ENCODE assay signal across 22 mouse cellular contexts in genomic region chr2:169873442-169873841, GRCm38 (mm10).
DNase-seq lines count a peak whose midpoint lies in the region; ATAC-seq and TF ChIP-seq lines count a peak whose summit lies in the region.
"Had no signal": no experiment of that assay in that cellular context is flagged by ENCODE, and none has a peak within 500 bp of the region (broad histone marks: within the 10 kb centered on the region; RNA-seq: fewer than 3 reads in every experiment).

No protein-coding gene starts in this region.

- TF ChIP-seq CTCF in heart, postnatal 0 days (IDR thresholded peaks at IDR 0.05; ENCODE audit: low read depth): no peak
- TF ChIP-seq CTCF in liver, postnatal 0 days (IDR thresholded peaks at IDR 0.05; ENCODE audit: low read depth): no peak

- no peak overlapping the region for H3K4me3 ChIP-seq in heart, postnatal 0 days (ENCODE audit: low read depth, low read length)
- H3K4me3 ChIP-seq in liver, postnatal 0 days (ENCODE audit: low read depth, low read length): no peak overlapping the region
- no peak overlapping the region for H3K4me3 ChIP-seq in liver, embryonic 11.5 days (ENCODE audit: low read depth, low read length)
- H3K4me3 ChIP-seq in intestine, embryonic 15.5 days (replicated peaks): no peak overlapping the region
- H3K4me3 ChIP-seq in stomach, embryonic 16.5 days (replicated peaks; ENCODE audit: low read length): no peak overlapping the region
- H3K4me3 ChIP-seq in midbrain, embryonic 10.5 days: no peak overlapping the region
- H3K4me3 ChIP-seq: embryonic facial prominence, embryonic 12.5 days; gastrocnemius, adult 2 months; limb, embryonic 13.5 days; liver, embryonic 15.5 days had no signal

- TF ChIP-seq EP300 in heart, postnatal 0 days (IDR thresholded peaks at IDR 0.05; ENCODE audit: low read depth): no peak
- TF ChIP-seq EP300 in liver, postnatal 0 days (IDR thresholded peaks at IDR 0.05; ENCODE audit: low read depth): no peak

- H3K4me1 ChIP-seq in heart, postnatal 0 days (ENCODE audit: control insufficient read depth, insufficient read depth): no peaks in the 10 kb centered on the region
- no peaks in the 10 kb centered on the region for H3K4me1 ChIP-seq in liver, postnatal 0 days (ENCODE audit: insufficient read depth)
- 0 out of 2 replicates have a peak, but pooled peaks cover 2% of the 10 kb centered on the region for H3K4me1 ChIP-seq in liver, embryonic 11.5 days (replicated peaks; ENCODE audit: control insufficient read depth, insufficient read depth, low read length)
- H3K4me1 ChIP-seq in intestine, embryonic 15.5 days (replicated peaks): no peaks in the 10 kb centered on the region
- no peaks in the 10 kb centered on the region for H3K4me1 ChIP-seq in stomach, embryonic 16.5 days (ENCODE audit: control insufficient read depth, insufficient read depth, low read length)
- H3K4me1 ChIP-seq in midbrain, embryonic 10.5 days: no peaks in the 10 kb centered on the region
- H3K4me1 ChIP-seq: embryonic facial prominence, embryonic 12.5 days; liver, embryonic 15.5 days had no signal

- no peak for DNase-seq in heart, postnatal 0 days (ENCODE audit: low spot score)
- no peak for DNase-seq in heart, adult 8-10 months (ENCODE audit: low spot score)
- no peak for DNase-seq in liver, postnatal 0 days
- DNase-seq in liver, embryonic 11.5 days (ENCODE audit: low spot score): no peak
- no peak for DNase-seq in midbrain, embryonic 10.5 days (ENCODE audit: low spot score)
- DNase-seq: adrenal gland, adult 2 months; cerebellum, adult 11 months; cerebellum, postnatal 25 days; forebrain, postnatal 0 days; gastrocnemius, adult 2 months; heart, adult 18-20 months; kidney, adult 18-20 months; kidney, postnatal 14 days; lung, postnatal 14 days; thymus, postnatal 36 days had no signal

- WGBS in heart, postnatal 0 days: 67% methylated on average over 16 of the region's 16 CpGs
- WGBS in liver, postnatal 0 days (ENCODE audit: insufficient replicate concordance): 35% methylated on average over 16 of the region's 16 CpGs
- 59% methylated on average over 16 of the region's 16 CpGs for WGBS in liver, embryonic 11.5 days
- WGBS in intestine, embryonic 15.5 days: 56% methylated on average over 16 of the region's 16 CpGs
- 51% methylated on average over 16 of the region's 16 CpGs for WGBS in stomach, embryonic 16.5 days
- WGBS in midbrain, embryonic 10.5 days: 93% methylated on average over 16 of the region's 16 CpGs

- H3K9me3 ChIP-seq in heart, postnatal 0 days (replicated peaks; ENCODE audit: control insufficient read depth, low read length): no peaks in the 10 kb centered on the region
- no peaks in the 10 kb centered on the region for H3K9me3 ChIP-seq in liver, postnatal 0 days (ENCODE audit: low read length)
- no peaks in the 10 kb centered on the region for H3K9me3 ChIP-seq in liver, embryonic 11.5 days (ENCODE audit: control insufficient read depth, low read length)
- no peaks in the 10 kb centered on the region for H3K9me3 ChIP-seq in intestine, embryonic 15.5 days
- H3K9me3 ChIP-seq in stomach, embryonic 16.5 days (replicated peaks; ENCODE audit: control insufficient read depth, low read length): no peaks in the 10 kb centered on the region
- H3K9me3 ChIP-seq in midbrain, embryonic 10.5 days (replicated peaks): no peaks in the 10 kb centered on the region
- H3K9me3 ChIP-seq: embryonic facial prominence, embryonic 12.5 days; limb, embryonic 13.5 days; liver, embryonic 15.5 days had no signal

- H3K36me3 ChIP-seq in heart, postnatal 0 days (replicated peaks; ENCODE audit: control insufficient read depth, insufficient read depth, low read length): no peaks in the 10 kb centered on the region
- no peaks in the 10 kb centered on the region for H3K36me3 ChIP-seq in liver, postnatal 0 days (replicated peaks; ENCODE audit: insufficient read depth, low read length)
- H3K36me3 ChIP-seq in liver, embryonic 11.5 days (ENCODE audit: control insufficient read depth, insufficient read depth, low read length): no peaks in the 10 kb centered on the region
- H3K36me3 ChIP-seq in intestine, embryonic 15.5 days: no peaks in the 10 kb centered on the region
- H3K36me3 ChIP-seq in stomach, embryonic 16.5 days (ENCODE audit: control insufficient read depth, insufficient read depth, low read length): no peaks in the 10 kb centered on the region
- H3K36me3 ChIP-seq in midbrain, embryonic 10.5 days: no peaks in the 10 kb centered on the region
- H3K36me3 ChIP-seq: embryonic facial prominence, embryonic 12.5 days; limb, embryonic 13.5 days; liver, embryonic 15.5 days had no signal

- 0 out of 2 replicates have a peak overlapping the region, but pooled peaks have one; percentile 9 for H3K4me2 ChIP-seq in heart, postnatal 0 days (ENCODE audit: low read depth, low read length)
- 0 out of 2 replicates have a peak overlapping the region, but pooled peaks have one; percentile 27 for H3K4me2 ChIP-seq in liver, postnatal 0 days (ENCODE audit: low read depth, low read length)
- H3K4me2 ChIP-seq in liver, embryonic 11.5 days: no peak overlapping the region
- H3K4me2 ChIP-seq in intestine, embryonic 15.5 days (replicated peaks): peak overlapping the region; percentile 19
- H3K4me2 ChIP-seq in stomach, embryonic 16.5 days (ENCODE audit: low read depth, low read length): peak overlapping the region; percentile 26
- H3K4me2 ChIP-seq: embryonic facial prominence, embryonic 12.5 days; limb, embryonic 13.5 days; liver, embryonic 15.5 days; midbrain, embryonic 11.5 days had no signal

- H3K27me3 ChIP-seq in heart, postnatal 0 days (ENCODE audit: control insufficient read depth, insufficient read depth, low read length): no peaks in the 10 kb centered on the region
- no peaks in the 10 kb centered on the region for H3K27me3 ChIP-seq in liver, postnatal 0 days (ENCODE audit: insufficient read depth, low read length)
- no peaks in the 10 kb centered on the region for H3K27me3 ChIP-seq in liver, embryonic 11.5 days (replicated peaks; ENCODE audit: control insufficient read depth, insufficient read depth, low read length)
- H3K27me3 ChIP-seq in intestine, embryonic 15.5 days (replicated peaks): no peaks in the 10 kb centered on the region
- H3K27me3 ChIP-seq in stomach, embryonic 16.5 days (ENCODE audit: control insufficient read depth, insufficient read depth, low read length): no peaks in the 10 kb centered on the region
- no peaks in the 10 kb centered on the region for H3K27me3 ChIP-seq in midbrain, embryonic 10.5 days (ENCODE audit: low read depth, poor library complexity, severe bottlenecking)
- H3K27me3 ChIP-seq: CH12.LX; embryonic facial prominence, embryonic 12.5 days; limb, embryonic 13.5 days; liver, embryonic 15.5 days had no signal

- no peak overlapping the region for H3K27ac ChIP-seq in heart, postnatal 0 days (ENCODE audit: low read depth)
- no peak overlapping the region for H3K27ac ChIP-seq in liver, postnatal 0 days (ENCODE audit: low read depth)
- no peak overlapping the region for H3K27ac ChIP-seq in liver, embryonic 11.5 days (ENCODE audit: low read depth, low read length)
- H3K27ac ChIP-seq in intestine, embryonic 15.5 days: peak overlapping the region; percentile 36; the same call in 1 of the 2 replicates
- H3K27ac ChIP-seq in stomach, embryonic 16.5 days (ENCODE audit: low read length): peak overlapping the region; percentile 34
- no peak overlapping the region for H3K27ac ChIP-seq in midbrain, embryonic 10.5 days (replicated peaks)
- H3K27ac ChIP-seq: embryonic facial prominence, embryonic 12.5 days; gastrocnemius, adult 2 months; limb, embryonic 13.5 days; liver, embryonic 15.5 days had no signal

- H3K9ac ChIP-seq in heart, postnatal 0 days (replicated peaks; ENCODE audit: low read depth, low read length): no peak overlapping the region
- no peak overlapping the region for H3K9ac ChIP-seq in liver, postnatal 0 days (replicated peaks)
- no peak overlapping the region for H3K9ac ChIP-seq in liver, embryonic 11.5 days (ENCODE audit: low read depth, low read length)
- H3K9ac ChIP-seq in intestine, embryonic 15.5 days: no peak overlapping the region; the same call in 1 of the 2 replicates
- H3K9ac ChIP-seq in stomach, embryonic 16.5 days (ENCODE audit: low read length): no peak overlapping the region
- H3K9ac ChIP-seq: embryonic facial prominence, embryonic 12.5 days; forebrain, postnatal 0 days; limb, embryonic 13.5 days; liver, embryonic 15.5 days had no signal

- no peak for ATAC-seq in heart, postnatal 0 days (ENCODE audit: insufficient read depth, low read depth)
- no peak for ATAC-seq in liver, postnatal 0 days
- ATAC-seq in liver, embryonic 11.5 days (replicated peaks; ENCODE audit: low FRiP score): no peak
- no peak for ATAC-seq in intestine, embryonic 15.5 days
- no peak for ATAC-seq in stomach, embryonic 16.5 days (ENCODE audit: insufficient read depth, low FRiP score)
- ATAC-seq: forebrain, postnatal 0 days had no signal

Comparison
In these comparisons a context has a peak if more than half of its experiments do, and no peak if none do; other contexts are left out.
1. H3K27ac ChIP-seq: peak in intestine, embryonic 15.5 days (single experiment) and stomach, embryonic 16.5 days (single experiment); none in heart, postnatal 0 days (single experiment), liver, postnatal 0 days (single experiment), liver, embryonic 11.5 days (single experiment) and midbrain, embryonic 10.5 days (single experiment).